Mouse (Mus musculus) megakaryocyte, embryonic 14.5 days (primary cell): ENCODE data around the gene Prkaca. TPM values are rescaled to one million over a fixed set of nuclear protein-coding genes. Genes with fewer than 3 reads are reported as not detected.

Source experiments
- H3K27me3 ChIP-seq: replicated peaks from 2 replicates; pipeline ENCODE3; 2012; ENCODE audit warnings: inconsistent platforms
- H3K36me3 ChIP-seq: replicated peaks from 2 replicates; pipeline ENCODE3; 2012; ENCODE audit warnings: low read length, inconsistent platforms, mixed read lengths
- H3K4me1 ChIP-seq: 2 replicates; pipeline ENCODE4 v1.6.1; 2012; ENCODE audit warnings: inconsistent platforms
- H3K4me3 ChIP-seq: replicated peaks from 2 replicates; pipeline ENCODE3; 2012; ENCODE audit warnings: moderate library complexity, mild to moderate bottlenecking, inconsistent platforms
- H3K9me3 ChIP-seq: 2 replicates; pipeline ENCODE4 v1.6.1; 2012; ENCODE audit warnings: inconsistent platforms
- FLI1 ChIP-seq: IDR thresholded peaks from 2 replicates; pipeline ENCODE4 v1.6.1; 2012; ENCODE audit warnings: low read length, inconsistent platforms, mixed read lengths
- GATA1 ChIP-seq: IDR thresholded peaks from 3 replicates; pipeline ENCODE4 v1.6.1; 2012; ENCODE audit warnings: mixed read lengths, low read length, inconsistent platforms, borderline replicate concordance
- polyA plus RNA-seq: library from polyadenylated mRNA; stranded (reverse); fragments of >175 nt; gene quantifications from 2 replicates; pipeline ENCODE4 v1.2.3, GENCODE M21; 2012; ENCODE audit warnings: low replicate concordance; ENCODE audit not compliant: insufficient read depth

Prkaca gene
- polyA plus RNA-seq: 25.3 and 30.8 TPM in 2 replicates

DNA sequence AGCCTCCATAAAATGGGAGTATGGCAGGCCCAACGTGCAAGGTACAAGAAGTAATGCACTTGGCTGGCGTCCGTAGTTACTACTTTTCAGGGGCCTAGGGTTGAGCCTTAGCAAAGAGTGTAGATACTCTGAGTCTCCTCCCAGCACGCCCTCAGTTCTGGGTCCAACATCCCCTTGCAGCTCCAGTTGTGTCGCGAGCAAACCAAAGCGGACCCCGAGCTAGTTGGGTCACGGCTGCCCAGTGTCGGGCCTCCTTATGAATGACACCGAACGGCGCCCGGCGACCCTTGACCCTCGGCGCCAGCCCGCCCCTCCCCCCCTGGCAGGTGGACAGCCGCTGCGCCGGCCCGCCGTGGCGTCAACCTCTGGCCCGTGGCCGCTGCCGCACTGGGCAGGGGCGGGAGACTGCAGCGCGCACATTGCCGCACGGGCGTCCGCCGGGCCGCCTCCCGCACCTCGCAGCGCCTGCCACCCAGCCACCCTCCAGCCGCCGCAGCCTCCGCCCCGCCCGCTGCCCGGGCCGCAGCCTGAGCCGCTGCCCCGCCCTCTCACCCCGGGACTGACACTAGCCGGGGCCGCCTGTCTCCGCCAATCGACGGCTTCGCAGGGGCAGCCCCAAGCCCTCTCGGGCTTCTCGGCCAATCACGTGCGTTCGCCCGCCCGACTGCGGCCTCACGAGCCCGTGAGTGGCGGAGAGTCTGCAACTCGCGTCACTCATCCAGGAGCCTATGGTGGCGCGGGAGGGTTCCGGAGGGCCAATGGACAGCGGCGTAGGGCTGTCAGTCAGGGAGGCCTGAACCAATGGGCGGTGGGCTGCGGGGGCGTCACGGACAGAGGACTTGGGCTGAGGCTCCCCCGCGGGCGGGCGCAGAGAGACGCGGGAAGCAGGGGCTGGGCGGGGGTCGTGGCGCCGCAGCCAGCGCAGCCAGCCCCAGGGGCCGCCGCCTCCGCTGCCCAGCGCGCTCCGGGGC lies at the start of gene Prkaca:
TSS of gene Prkaca (plus strand) at position 844 of the 971 bp plus-strand sequence.
- Histone ChIP-seq H3K36me3 (peaks cover 32% of the 10 kb centered on the region), H3K4me3 (peak within 1 kb of the TSS; percentile 100), H3K9me3 (no peaks in the 10 kb centered on the region), H3K4me1 (peaks cover 57% of the 10 kb centered on the region), H3K27me3 (no peaks in the 10 kb centered on the region)
- TF ChIP-seq FLI1: no peak
- no peak for TF ChIP-seq GATA1

DNA sequence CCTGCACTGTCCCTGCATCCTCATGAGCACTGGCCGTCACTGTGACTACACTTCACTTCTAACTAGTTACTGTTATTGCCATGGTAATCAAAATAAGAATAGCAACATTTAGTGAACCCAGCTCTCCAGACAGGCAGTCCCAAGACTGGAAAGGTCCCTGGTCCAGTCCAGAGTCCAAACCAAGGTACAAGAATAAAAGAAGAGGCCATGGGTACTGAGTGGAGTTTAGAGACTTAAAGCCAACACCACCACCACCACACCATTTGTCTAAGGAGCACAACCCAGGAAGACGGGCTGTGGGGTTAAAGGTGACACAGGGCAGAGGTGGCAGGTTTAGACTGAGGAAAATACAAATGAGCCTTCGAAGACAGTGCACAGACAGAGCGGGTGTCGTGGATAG lies 48.2 kb upstream of the Prkaca start:
- no peak for TF ChIP-seq FLI1
- no peak for TF ChIP-seq GATA1
- peaks cover 34% of the 10 kb centered on the region for H3K36me3 ChIP-seq
- H3K27me3 ChIP-seq: peaks cover 13% of the 10 kb centered on the region

DNA sequence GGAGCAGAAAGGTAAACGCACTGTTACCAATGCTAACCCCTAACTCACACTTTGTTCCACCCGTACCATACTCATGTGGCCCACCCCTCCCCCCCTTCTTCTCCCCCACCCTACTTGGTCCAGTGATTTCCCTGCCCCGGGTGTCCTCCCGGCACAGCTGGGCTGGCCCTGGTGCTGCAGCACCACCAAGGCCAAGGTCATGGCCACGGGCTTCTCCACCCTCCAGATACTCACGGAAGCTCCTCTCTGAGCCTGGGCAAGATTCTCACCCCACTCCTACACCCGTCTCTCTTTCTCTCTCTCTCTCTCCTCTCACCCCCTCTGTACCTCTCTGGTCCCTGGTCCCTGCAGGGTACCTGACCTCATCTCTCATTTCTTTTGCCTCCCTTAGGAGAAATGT lies 46.5 kb upstream of the Prkaca start:
- Histone ChIP-seq H3K4me3 (no peak overlapping the region), H3K36me3 (peaks cover 42% of the 10 kb centered on the region), H3K27me3 (peaks cover 15% of the 10 kb centered on the region), H3K9me3 (no peaks in the 10 kb centered on the region), H3K4me1 (peaks cover 9% of the 10 kb centered on the region; the same call in 1 of the 2 replicates)
- no peak for TF ChIP-seq GATA1
- no peak for TF ChIP-seq FLI1

More for the DNA sequence above, 48.2 kb upstream of the Prkaca start:
- Histone ChIP-seq H3K4me1 (peaks cover 9% of the 10 kb centered on the region; the same call in 1 of the 2 replicates), H3K9me3 (no peaks in the 10 kb centered on the region), H3K4me3 (no peak overlapping the region)

DNA sequence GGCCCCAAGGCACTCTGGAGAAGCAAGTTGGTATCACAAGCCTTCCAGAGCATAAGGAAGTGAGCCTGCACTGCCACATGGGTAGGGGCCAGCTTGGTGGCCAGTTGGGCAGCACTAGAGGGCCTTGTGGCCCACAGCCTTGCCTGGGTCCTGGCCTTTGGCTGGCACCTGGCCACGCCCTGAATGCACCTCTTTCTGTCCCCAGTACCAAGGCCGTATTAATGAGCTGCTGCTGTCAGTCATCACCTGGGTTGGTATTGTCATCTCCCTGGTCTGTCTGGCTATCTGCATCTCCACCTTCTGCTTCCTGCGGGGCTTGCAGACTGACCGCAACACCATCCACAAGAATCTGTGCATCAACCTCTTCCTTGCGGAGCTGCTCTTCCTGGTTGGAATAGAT lies 38.6 kb upstream of the Prkaca start:
- H3K27me3 ChIP-seq: peaks cover 6% of the 10 kb centered on the region
- no peak overlapping the region for H3K4me3 ChIP-seq
- peaks cover 91% of the 10 kb centered on the region for H3K36me3 ChIP-seq
- TF ChIP-seq FLI1 (no peak), GATA1 (no peak)
- H3K4me1 ChIP-seq: no peaks in the 10 kb centered on the region; the same call in 1 of the 2 replicates
- no peaks in the 10 kb centered on the region for H3K9me3 ChIP-seq

DNA sequence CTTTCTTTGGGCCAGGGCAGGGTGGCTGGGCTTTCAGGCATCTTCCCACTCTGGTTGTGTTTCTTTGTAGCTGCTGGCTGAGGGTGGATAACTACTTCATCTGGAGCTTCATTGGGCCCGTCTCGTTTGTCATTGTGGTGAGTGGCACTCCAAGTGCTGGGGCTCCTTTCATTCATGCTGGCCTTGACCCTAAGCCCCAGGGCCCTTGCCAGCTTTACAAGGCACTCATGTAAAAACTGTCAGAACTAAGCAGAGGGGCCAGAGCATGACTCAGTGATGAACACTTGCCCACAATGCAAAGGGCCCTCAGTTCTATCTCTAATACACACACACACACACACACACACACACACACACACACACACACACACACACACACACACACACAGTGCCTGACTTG lies 37.8 kb upstream of the Prkaca start:
- peaks cover 4% of the 10 kb centered on the region for H3K27me3 ChIP-seq
- peaks cover 85% of the 10 kb centered on the region for H3K36me3 ChIP-seq
- TF ChIP-seq GATA1: no peak
- no peak for TF ChIP-seq FLI1
- no peaks in the 10 kb centered on the region for H3K9me3 ChIP-seq
- no peaks in the 10 kb centered on the region for H3K4me1 ChIP-seq
- H3K4me3 ChIP-seq: no peak overlapping the region

DNA sequence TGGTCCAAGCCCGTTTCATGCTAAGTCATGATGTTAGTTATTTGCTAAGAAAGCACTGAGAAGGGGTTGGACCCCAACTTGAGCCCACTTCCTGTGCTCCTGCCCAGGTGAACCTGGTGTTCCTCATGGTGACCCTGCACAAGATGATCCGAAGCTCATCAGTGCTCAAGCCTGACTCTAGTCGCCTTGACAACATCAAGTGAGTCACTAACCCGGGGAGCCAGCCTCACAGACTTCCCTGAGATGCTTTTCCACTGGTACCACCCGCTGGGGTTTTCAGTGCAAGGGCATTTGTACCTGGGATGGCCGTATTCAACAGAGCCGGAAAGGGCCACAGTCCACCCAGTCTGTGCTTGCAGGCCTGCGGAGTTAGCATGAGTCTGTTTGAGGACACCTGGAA lies 37.4 kb upstream of the Prkaca start:
- Histone ChIP-seq H3K27me3 (peaks cover 8% of the 10 kb centered on the region), H3K36me3 (peaks cover 80% of the 10 kb centered on the region), H3K9me3 (no peaks in the 10 kb centered on the region), H3K4me3 (no peak overlapping the region), H3K4me1 (no peaks in the 10 kb centered on the region)
- TF ChIP-seq GATA1 (no peak), FLI1 (no peak)

DNA sequence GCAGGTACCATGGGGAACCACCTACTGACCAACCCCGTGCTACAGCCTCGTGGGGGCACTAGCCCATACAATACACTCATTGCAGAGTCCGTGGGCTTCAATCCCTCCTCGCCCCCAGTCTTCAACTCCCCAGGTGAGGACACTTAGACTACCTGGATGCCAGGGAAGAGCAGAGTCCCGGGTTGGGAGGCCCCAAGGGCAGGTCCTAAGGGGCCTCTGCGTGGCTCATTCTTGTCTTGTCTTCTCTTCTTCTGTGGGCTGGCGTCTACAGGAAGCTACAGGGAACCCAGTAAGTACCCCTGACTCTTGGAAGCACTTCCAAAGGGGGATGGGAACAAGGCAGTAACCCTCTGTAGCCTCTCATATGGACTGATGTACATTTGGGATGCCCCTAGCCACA lies 35.1 kb upstream of the Prkaca start:
- peaks cover 58% of the 10 kb centered on the region for H3K36me3 ChIP-seq
- no peaks in the 10 kb centered on the region for H3K4me1 ChIP-seq
- H3K4me3 ChIP-seq: no peak overlapping the region
- TF ChIP-seq GATA1 (no peak), FLI1 (no peak)
- no peaks in the 10 kb centered on the region for H3K9me3 ChIP-seq
- peaks cover 18% of the 10 kb centered on the region for H3K27me3 ChIP-seq

DNA sequence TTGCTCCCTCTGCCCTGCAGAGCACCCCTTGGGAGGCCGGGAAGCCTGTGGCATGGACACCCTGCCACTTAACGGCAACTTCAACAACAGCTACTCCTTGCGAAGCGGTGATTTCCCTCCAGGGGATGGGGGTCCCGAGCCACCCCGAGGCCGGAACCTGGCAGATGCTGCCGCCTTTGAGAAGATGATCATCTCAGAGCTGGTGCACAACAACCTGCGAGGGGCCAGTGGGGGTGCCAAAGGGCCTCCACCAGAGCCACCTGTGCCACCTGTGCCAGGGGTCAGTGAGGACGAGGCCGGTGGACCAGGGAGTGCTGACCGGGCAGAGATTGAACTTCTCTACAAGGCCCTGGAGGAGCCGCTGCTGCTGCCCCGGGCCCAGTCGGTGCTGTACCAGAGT lies 34.5 kb upstream of the Prkaca start:
- Histone ChIP-seq H3K4me1 (no peaks in the 10 kb centered on the region), H3K4me3 (no peak overlapping the region), H3K9me3 (no peaks in the 10 kb centered on the region), H3K36me3 (peaks cover 52% of the 10 kb centered on the region), H3K27me3 (peaks cover 18% of the 10 kb centered on the region)
- no peak for TF ChIP-seq FLI1
- no peak for TF ChIP-seq GATA1

DNA sequence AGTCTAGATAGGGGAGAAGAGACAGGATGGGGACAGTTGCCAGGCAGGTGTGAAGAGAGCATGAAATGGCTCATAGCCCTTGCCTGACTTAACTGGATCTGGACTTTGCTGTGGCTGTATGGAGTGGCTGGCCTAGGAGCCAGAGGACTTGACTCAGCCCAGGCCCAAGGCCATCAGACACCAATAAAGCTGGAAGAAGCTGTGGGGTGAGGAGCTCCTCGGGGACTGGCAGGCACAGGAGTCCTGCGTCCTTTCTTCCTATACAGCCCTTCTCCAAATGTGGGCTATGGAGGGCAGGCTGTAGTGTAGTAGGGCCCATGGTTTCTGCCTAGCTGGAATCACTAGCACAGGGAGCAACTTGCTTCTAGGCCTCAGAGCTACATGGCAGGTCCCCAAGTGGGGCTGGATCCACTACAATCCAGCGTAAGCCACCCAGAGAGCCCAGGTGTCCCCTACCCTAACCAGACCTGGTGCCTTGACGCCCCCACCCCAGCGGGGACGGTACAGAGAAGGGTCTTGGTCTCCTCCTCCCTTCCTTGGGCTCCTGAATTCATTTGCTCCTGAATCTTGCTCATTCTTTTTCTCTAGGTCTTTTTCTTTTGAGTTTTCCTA lies 31.6 kb upstream of the Prkaca start:
- Histone ChIP-seq H3K27me3 (peaks cover 20% of the 10 kb centered on the region), H3K36me3 (peaks cover 24% of the 10 kb centered on the region), H3K4me3 (no peak overlapping the region), H3K4me1 (peaks cover 8% of the 10 kb centered on the region), H3K9me3 (no peaks in the 10 kb centered on the region)
- TF ChIP-seq FLI1 (no peak), GATA1 (no peak)

DNA sequence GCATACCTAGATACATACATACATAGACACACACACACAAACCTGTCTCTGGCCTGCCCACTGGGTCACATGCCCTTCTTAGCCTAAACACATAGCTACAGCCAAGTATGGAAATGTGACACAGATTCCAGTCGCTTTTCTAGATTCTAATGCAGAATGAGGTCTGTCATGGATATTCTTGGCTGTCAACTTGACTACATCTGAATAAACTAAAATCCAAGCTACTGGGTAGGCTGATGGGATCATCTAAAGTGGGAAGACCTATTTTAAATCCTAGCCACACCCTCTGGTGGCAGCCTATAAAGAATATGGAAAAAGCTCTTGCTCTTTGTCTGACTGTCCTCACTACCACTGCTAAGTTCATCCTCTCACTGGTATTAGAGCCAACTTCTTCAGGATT lies 30.3 kb upstream of the Prkaca start:
- TF ChIP-seq GATA1 (no peak), FLI1 (no peak)
- Histone ChIP-seq H3K36me3 (peaks cover 12% of the 10 kb centered on the region), H3K4me1 (peaks cover 8% of the 10 kb centered on the region), H3K9me3 (no peaks in the 10 kb centered on the region), H3K4me3 (no peak overlapping the region), H3K27me3 (peaks cover 24% of the 10 kb centered on the region)
